28 mouse cellular contexts compared by ENCODE assay signal in genomic region chr14:33942222-33942621, GRCm38 (mm10). TPM values are rescaled to one million over a fixed set of nuclear protein-coding genes. Genes with fewer than 3 reads are reported as not detected.
"Had no signal": no experiment of that assay in that cellular context is flagged by ENCODE, and none has a peak within 500 bp of the region (broad histone marks: within the 10 kb centered on the region; RNA-seq: fewer than 3 reads in every experiment).

No protein-coding gene starts in this region.

- H3K9ac ChIP-seq: limb, embryonic 12.5 days; liver, embryonic 14.5 days; lung, embryonic 14.5 days; neural tube, embryonic 15.5 days; stomach, embryonic 15.5 days had no signal

- H3K4me1 ChIP-seq: limb, embryonic 12.5 days; stomach, embryonic 15.5 days had no signal

- H3K4me3 ChIP-seq: limb, embryonic 12.5 days; midbrain, embryonic 10.5 days; myocyte; neural tube, embryonic 15.5 days; stomach, embryonic 15.5 days had no signal

- H3K27me3 ChIP-seq: stomach, embryonic 15.5 days had no signal

- DNase-seq: kidney, adult 11 months; kidney, adult 9 months; kidney, postnatal 36 days; layer of hippocampus, adult 9-11 months; layer of hippocampus, postnatal 36 days; lung, embryonic 14.5 days; lung, postnatal 10 days; lung, postnatal 4 days; midbrain, embryonic 14.5 days; retina, postnatal 1 day; right cerebral cortex, postnatal 4 days; spleen, adult 18-20 months; thymus, adult 2 months; thymus, postnatal 25 days had no signal

- H3K9me3 ChIP-seq: limb, embryonic 12.5 days; midbrain, embryonic 10.5 days; neural tube, embryonic 15.5 days; stomach, embryonic 15.5 days had no signal

- H3K27ac ChIP-seq: kidney, postnatal 0 days; limb, embryonic 12.5 days; liver, embryonic 14.5 days; midbrain, embryonic 10.5 days; neural tube, embryonic 15.5 days; stomach, embryonic 15.5 days had no signal

- H3K36me3 ChIP-seq: limb, embryonic 12.5 days; midbrain, embryonic 10.5 days; neural tube, embryonic 15.5 days; stomach, embryonic 15.5 days had no signal

- H3K4me2 ChIP-seq: limb, embryonic 12.5 days; lung, embryonic 14.5 days; neural tube, embryonic 15.5 days; stomach, embryonic 15.5 days had no signal

RNA-seq across cellular contexts. Expression of gene Gdf2, which starts 1.4 kb away (rescaled TPM):
- total RNA-seq: layer of hippocampus, adult 18-20 months; layer of hippocampus, postnatal 36 days; left cerebral cortex, adult 8-10 months; left cerebral cortex, postnatal 25 days; megakaryocyte, adult 5-6 weeks had no signal
- polyA plus RNA-seq: kidney, postnatal 0 days; limb, embryonic 12.5 days; lung, embryonic 14.5 days; midbrain, embryonic 10.5 days; midbrain, embryonic 14.5 days; myocyte; testis, adult 2 months; thymus, adult 2 months; urinary bladder, adult 2 months had no signal

RNA-seq across cellular contexts. Expression of gene Rbp3, which starts 11.6 kb away (rescaled TPM):
- total RNA-seq: megakaryocyte, adult 5-6 weeks had no signal
- polyA plus RNA-seq: kidney, postnatal 0 days; limb, embryonic 12.5 days; lung, embryonic 14.5 days; midbrain, embryonic 14.5 days; neural tube, embryonic 11.5 days; neural tube, embryonic 15.5 days; stomach, embryonic 15.5 days; thymus, adult 2 months; urinary bladder, adult 2 months had no signal

RNA-seq across cellular contexts. Expression of gene Gdf10, which starts 18.8 kb away (rescaled TPM):
- total RNA-seq: megakaryocyte, adult 5-6 weeks had no signal
- polyA plus RNA-seq: myocyte had no signal

RNA-seq across cellular contexts. Expression of gene Zfp488, which starts 36.3 kb away (rescaled TPM):
- total RNA-seq: megakaryocyte, adult 5-6 weeks had no signal
- polyA plus RNA-seq: kidney, postnatal 0 days; liver, embryonic 14.5 days; myocyte; thymus, adult 2 months had no signal
